Mouse (Mus musculus): Measurements from ENCODE around the gene Ptpru. TPM values are rescaled to one million over a fixed set of nuclear protein-coding genes. Genes with fewer than 3 reads are reported as not detected.
"Not testable (repeated sequence)": the region's sequence is repeated elsewhere in the genome, so short reads cannot be mapped to it uniquely, and the experiment has no call there.

Ptpru gene
- total RNA-seq, 2 experiments from 2014 or later: 98.0 to 101 TPM

- no peak for DNase-seq (ENCODE audit: extremely low spot score in 1 of 2, low spot score in 1 of 2)
These were observed 1.7 kb downstream of the Ptpru start for GRCm38 (mm10) chr4:131836351-131836881.

GRCm38 (mm10) chr4:131833971-131834609, 4.0 kb downstream of the Ptpru start:
- peak in 1 of 2 experiments; percentile 58 for DNase-seq (ENCODE audit: extremely low spot score in 1 of 2, low spot score in 1 of 2)

- DNase-seq (ENCODE audit: extremely low spot score in 1 of 2, low spot score in 1 of 2): no peak
These were observed 5.2 kb downstream of the Ptpru start for GRCm38 (mm10) chr4:131832759-131833407.

- no peak for DNase-seq (ENCODE audit: extremely low spot score in 1 of 2, low spot score in 1 of 2)
These were observed 6.5 kb downstream of the Ptpru start for GRCm38 (mm10) chr4:131831546-131832045.

GRCm38 (mm10) chr4:131829123-131829522, 9.0 kb downstream of the Ptpru start:
- DNase-seq (ENCODE audit: extremely low spot score in 1 of 2, low spot score in 1 of 2): no peak

GRCm38 (mm10) chr4:131826905-131827304, 11.2 kb downstream of the Ptpru start:
- no peak for DNase-seq (ENCODE audit: extremely low spot score in 1 of 2, low spot score in 1 of 2)

- peak in 1 of 2 experiments; percentile 62 for DNase-seq (ENCODE audit: extremely low spot score in 1 of 2, low spot score in 1 of 2)
These were observed 12.3 kb downstream of the Ptpru start for GRCm38 (mm10) chr4:131825830-131826229.

- no peak for DNase-seq (ENCODE audit: extremely low spot score in 1 of 2, low spot score in 1 of 2)
These were observed 13.1 kb downstream of the Ptpru start for GRCm38 (mm10) chr4:131824939-131825338.

GRCm38 (mm10) chr4:131822583-131822982, 15.5 kb downstream of the Ptpru start:
- no peak for DNase-seq (ENCODE audit: extremely low spot score in 1 of 2, low spot score in 1 of 2)

GRCm38 (mm10) chr4:131821161-131821731, 16.8 kb downstream of the Ptpru start:
- DNase-seq (ENCODE audit: extremely low spot score in 1 of 2, low spot score in 1 of 2): no peak

GRCm38 (mm10) chr4:131818926-131819325, 19.2 kb downstream of the Ptpru start:
- DNase-seq (ENCODE audit: extremely low spot score in 1 of 2, low spot score in 1 of 2): no peak

GRCm38 (mm10) chr4:131815774-131816173, 22.3 kb downstream of the Ptpru start:
- DNase-seq (ENCODE audit: extremely low spot score in 1 of 2, low spot score in 1 of 2): no peak

GRCm38 (mm10) chr4:131814869-131815268, 23.2 kb downstream of the Ptpru start:
- DNase-seq (ENCODE audit: extremely low spot score in 1 of 2, low spot score in 1 of 2): no peak

- DNase-seq (ENCODE audit: extremely low spot score in 1 of 2, low spot score in 1 of 2): no peak
These were observed 24.3 kb downstream of the Ptpru start for GRCm38 (mm10) chr4:131813798-131814197.

GRCm38 (mm10) chr4:131812458-131812857, 25.6 kb downstream of the Ptpru start:
- DNase-seq (ENCODE audit: extremely low spot score in 1 of 2, low spot score in 1 of 2): no peak

GRCm38 (mm10) chr4:131805255-131805654, 32.8 kb downstream of the Ptpru start:
- DNase-seq (ENCODE audit: extremely low spot score in 1 of 2, low spot score in 1 of 2): no peak

- DNase-seq (ENCODE audit: extremely low spot score in 1 of 2, low spot score in 1 of 2): not testable (repeated sequence)
These were observed 33.4 kb downstream of the Ptpru start for GRCm38 (mm10) chr4:131804732-131805131.

GRCm38 (mm10) chr4:131803846-131804245, 34.2 kb downstream of the Ptpru start:
- DNase-seq (ENCODE audit: extremely low spot score in 1 of 2, low spot score in 1 of 2): no peak

GRCm38 (mm10) chr4:131798968-131799367, 39.1 kb downstream of the Ptpru start:
- no peak for DNase-seq (ENCODE audit: extremely low spot score in 1 of 2, low spot score in 1 of 2)

GRCm38 (mm10) chr4:131797920-131798319, 40.2 kb downstream of the Ptpru start:
- DNase-seq (ENCODE audit: extremely low spot score in 1 of 2, low spot score in 1 of 2): no peak

GRCm38 (mm10) chr4:131797483-131797882, 40.6 kb downstream of the Ptpru start:
- DNase-seq (ENCODE audit: extremely low spot score in 1 of 2, low spot score in 1 of 2): peak in 1 of 2 experiments; percentile 48

Measured in layer of hippocampus, postnatal 25 days (tissue).